Mouse (Mus musculus) megakaryocyte, adult 5-6 weeks (primary cell): ENCODE measurements around the gene Ms4a8a. TPM values are rescaled to one million over a fixed set of nuclear protein-coding genes. Genes with fewer than 3 reads are reported as not detected.

Source experiments
- ATAC-seq: 2 replicates; pipeline ENCODE4 v1.8.0; 2016; ENCODE audit warnings: mild to moderate bottlenecking, inconsistent platforms; ENCODE audit not compliant: poor library complexity, severe bottlenecking
- total RNA-seq, 2 experiments: library from RNA; stranded (forward) in 1 of 2; stranded (reverse) in 1 of 2; fragments of 153-499, 151-499 nt in 1 of 2; fragments of 221-1000, 200-1000 nt in 1 of 2; gene quantifications; 2 replicates each; pipeline versions ENCODE4 v1.2.3 to v1.2.4; 2015 to 2017

The Ms4a8a gene
- total RNA-seq (2015): 81.1 and 96.0 TPM in 2 replicates
- 52.4 and 55.6 TPM in 2 replicates for total RNA-seq (2017)

DNA sequence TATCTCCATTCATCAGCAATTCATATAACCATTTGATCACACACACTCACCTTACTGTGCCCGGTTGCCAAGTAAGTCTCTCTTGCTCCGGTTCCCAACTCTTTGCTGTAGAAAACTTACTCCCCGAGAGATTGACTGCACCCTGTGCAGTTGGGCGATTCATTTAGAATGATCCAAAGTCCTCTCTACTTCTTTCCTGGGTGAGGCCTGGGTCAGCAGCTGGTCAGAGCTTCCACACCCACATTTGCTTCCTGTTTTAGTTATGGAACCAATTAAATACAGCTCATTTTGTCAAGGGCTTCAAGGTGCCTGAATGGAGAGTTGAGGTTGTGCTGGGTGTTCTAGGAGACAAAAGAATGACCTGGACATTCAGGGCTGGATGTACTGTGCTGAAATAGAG is at the start of gene Ms4a8a:
TSS of gene Ms4a8a (minus strand) at position 169 of the 400 bp plus-strand sequence.
- peak; percentile 49; the same call in 1 of the 2 replicates for ATAC-seq

DNA sequence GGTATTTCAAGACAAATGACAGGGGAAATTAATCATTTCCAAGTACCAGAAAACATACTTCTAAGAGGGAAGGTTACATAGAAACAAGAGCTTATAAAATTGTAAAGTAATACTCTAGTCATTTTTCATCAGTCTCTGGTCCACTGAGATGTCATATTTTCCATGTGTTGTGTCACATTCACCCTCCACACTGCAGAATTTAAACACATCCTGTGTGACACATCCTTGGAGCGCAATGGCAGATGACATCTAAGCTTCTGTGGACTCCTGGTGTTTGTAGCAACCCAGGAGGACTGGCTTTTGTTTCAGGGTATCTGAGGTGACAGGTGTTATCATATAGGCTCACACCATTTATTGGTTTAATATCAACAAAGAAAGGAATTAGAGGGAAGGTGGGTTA is 48.8 kb upstream of the Ms4a8a start:
- ATAC-seq: 0 out of 2 replicates have a peak, but pooled peaks have one; percentile 40

DNA sequence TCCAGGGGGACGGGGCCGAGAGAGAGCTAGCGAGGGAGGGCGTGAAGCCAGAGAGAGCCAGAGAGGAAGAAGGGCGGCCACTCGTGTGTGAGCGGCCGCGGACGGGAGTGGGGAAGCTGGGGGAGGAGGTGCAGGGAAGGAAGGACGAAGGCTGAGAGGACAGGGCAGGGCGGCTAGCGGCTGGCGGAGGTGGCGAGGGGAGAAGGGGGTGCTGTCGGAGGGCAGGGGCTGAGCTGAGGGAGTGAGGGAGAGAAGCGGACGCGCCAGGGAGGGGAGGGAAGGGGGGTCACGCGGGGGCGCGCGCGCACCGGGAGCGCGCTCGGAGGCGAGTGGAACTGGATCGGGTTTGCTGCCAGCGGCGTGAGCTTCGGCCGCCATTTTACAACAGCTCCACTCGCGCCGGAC is 40.1 kb upstream of the Ms4a8a start:
- peak; percentile 92 for ATAC-seq

DNA sequence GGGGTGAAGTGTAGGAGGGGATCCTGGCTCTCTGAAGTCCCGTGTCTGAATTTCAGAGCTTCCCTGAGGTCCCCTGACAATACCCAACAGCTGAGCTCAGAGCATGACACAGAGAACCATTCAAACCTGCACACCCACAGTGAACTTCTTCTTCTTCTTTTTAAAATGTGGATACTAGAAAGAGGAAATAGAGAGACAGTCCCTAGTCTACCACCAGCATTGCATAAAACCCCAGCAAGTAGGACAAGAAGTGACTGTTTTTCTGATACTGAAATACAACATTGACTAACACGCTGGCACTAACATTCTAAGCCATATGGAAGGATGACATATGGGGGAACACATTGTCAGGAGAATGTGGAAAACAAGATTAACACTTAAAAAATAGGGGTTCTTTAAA is 38.4 kb upstream of the Ms4a8a start:
- ATAC-seq: peak; percentile 72

DNA sequence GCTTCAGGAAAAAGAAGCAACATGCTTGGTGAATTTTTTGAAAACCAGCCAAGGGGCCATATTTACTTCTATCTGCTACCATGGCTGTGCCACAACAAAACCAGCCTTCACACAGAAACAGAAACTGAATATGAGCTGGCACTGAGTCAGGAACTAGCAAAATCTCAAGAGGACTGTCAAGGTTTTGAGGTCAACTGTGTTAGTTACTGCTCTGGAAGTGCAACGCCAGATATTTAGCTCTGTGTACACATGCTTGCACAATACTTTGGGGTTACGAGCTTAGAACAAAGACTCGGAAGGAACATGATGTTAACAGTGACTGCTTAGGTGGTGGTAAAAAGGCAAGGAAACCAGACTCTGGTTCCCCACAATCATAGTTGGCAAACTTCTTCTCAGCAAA is 26.8 kb upstream of the Ms4a8a start:
- ATAC-seq: peak; percentile 93

DNA sequence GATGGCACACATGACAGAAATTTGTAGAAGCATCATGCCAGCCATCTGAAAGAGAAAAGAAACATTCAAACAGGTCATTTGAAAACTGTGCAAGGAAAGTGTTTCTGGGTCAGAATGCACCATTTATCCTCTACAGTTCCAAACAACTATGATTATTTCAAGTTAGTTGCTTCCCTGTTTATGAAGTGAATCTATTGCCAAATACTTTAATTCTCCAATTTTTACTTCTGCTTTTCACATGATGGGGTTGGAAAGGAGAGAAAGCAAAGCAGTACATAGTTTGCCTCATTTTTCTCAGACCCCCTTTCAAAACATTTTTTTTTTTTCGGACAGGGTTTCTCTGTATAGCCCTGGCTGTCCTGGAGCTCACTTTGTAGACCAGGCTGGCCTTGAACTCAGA is 21.0 kb upstream of the Ms4a8a start:
- peak; percentile 66 for ATAC-seq

DNA sequence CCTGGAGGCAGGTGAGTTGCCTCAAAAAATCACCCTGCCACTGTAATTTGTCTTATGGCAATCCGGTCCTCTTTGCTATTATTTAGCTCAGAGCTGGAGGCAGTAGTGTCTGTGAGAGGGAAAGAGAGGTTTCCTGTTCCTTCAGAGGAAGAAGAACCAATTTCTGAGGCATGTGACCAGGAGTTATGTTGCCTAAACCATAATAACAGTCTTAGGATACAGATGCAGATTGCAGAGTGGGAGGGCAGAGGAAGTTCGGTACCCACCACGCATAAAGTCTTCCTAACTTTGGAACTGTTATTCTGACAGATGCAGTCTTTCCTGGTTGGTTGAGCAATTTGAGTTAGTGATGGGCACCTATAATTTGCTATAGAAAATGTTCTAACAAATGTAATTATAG is 17.5 kb upstream of the Ms4a8a start:
- no peak for ATAC-seq

DNA sequence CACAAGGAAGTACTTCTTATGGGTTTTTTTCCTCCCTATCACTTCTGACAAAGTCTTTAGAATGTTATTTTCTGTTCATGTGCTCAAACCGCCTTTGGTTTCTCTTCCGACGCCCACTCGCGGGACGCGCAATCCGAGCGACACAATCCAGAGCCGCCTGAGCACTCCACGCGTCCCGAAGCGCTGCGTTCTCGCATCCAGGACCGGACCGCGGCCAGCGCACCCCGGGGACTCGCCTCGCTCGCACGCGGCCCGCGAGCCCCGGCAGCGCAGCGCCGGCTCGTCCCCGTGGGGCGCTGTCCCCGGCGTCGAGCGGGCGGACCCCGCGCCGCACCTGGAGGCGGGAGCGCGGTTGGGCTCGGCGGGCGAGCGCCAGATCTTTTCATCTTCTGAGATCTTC is 11.2 kb upstream of the Ms4a8a start:
- peak; percentile 82 for ATAC-seq

DNA sequence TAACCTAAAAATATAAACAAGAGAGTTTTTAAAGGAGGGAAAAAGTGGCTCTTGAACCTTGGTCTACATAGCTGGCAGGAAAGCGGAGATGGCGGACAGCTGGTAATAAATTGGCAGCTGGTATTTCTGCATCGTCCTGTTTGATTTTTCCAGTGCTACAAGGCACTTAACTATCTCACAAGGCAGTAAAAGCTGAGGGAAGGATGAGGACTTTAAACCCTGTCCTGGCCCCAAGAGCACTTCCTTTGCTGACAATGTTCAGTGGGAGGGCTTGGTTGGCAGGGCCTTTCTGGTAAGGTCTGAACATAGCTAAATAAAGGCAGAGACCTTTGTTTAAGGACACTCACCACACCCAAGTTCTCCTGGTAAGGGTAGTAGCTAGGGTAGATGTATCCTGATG is 10.5 kb downstream of the Ms4a8a start:
- no peak for ATAC-seq

DNA sequence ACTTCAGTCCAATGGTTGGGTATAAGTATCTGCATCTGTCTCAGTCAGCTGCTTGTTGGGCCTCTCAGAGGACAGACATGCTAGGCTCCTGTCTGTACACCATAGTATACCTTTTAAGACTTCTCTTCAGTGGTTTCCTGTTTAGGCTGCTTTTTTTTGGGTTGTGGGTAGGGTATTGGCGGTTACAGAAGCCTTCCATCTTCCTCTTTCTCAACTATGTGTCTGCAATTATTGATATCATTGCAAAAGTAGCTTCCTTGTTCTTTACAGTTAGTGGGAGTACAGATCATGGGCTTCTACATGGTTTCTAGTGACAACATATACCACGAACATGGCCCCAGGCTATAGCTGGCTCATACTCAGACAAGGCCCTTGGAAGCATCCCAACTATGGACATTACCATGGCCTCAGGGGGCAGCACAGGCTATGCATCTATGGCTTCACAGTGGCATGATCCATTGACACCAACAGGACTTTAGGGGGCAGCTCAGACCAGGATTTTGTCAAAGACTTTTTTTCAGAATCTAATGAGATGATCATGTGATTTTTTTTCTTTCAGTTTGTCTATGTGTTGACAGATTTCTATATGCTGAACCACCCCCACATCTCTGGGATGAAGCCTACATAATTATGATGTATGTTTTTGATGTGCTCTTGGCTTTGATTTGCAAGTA is 15.6 kb downstream of the Ms4a8a start:
- ATAC-seq: peak; percentile 96

DNA sequence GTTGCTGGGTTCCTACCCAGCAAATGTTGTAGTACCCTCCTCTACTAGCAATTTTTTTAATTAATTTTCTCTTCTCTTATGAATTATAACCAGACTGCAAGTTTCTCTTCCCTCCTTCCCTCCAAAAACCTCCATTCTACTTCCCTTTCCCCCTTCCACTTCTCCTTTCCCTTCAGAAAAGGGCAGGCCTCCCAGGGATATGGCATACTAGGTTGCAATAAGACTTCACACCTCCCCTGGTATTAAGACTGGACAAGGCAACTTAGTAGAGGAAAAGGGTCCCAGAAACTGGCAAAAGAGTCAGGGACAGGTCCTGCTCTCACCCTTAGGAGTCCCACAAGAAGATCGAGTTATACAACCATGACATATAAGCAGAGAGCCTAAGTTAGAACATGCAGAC is 20.0 kb downstream of the Ms4a8a start:
- ATAC-seq: peak; percentile 42; the same call in 1 of the 2 replicates

DNA sequence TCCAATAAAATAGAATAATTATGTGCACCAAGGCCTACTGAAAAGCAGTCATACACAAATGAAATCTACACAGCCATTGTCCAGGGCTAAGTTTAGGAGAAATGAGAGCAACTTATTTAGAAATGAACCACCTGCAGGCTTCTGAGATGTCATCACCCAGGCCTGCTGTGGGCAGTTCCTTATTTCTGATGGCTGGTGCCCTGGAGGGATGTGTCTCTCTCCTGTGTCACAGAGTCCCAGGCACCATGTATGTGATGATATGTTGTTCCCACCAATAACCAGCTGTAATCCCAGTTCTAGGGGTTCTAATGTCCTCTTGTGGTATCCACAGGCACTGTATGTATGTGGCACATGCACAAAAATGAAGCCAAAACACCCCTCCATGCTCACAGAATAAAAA is 20.9 kb downstream of the Ms4a8a start:
- ATAC-seq: peak; percentile 92

DNA sequence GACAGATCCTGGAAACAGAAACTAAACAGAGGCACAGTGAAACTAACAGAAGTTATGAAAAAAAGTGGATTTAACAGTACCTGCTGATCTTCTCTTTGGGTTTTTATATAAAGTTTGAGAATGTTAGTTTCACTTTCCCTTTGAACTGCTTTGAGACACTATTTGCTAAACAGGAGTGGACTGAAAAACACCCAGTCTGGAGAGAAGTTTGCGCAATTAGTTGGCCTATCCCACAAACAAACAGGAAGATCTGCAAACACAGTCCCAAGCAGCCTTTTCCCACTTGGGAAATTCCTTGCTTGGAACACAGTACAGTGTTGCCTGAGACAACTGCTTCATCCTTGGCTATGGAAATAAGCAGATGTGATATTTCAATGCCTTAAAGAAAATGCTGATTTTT is 25.2 kb downstream of the Ms4a8a start:
- 0 out of 2 replicates have a peak, but pooled peaks have one; percentile 18 for ATAC-seq

DNA sequence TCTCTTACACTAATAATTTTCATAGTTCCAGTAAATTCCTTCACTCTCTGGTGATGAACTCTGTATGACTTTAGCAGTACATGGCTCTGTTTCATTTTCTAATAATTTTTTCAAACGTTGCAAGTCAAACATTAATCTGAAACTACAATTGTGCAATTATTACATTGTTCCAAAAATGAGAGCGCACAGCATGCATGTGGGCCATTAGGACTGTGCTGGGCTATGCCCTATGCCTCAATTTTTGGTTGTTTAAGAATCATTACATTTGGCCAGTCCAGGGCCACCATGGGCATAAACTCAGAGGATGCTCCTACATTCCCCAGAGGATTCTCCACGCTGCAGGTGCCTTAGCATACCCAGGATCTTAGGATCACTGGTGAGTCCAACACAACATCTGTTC is 27.6 kb downstream of the Ms4a8a start:
- no peak for ATAC-seq

DNA sequence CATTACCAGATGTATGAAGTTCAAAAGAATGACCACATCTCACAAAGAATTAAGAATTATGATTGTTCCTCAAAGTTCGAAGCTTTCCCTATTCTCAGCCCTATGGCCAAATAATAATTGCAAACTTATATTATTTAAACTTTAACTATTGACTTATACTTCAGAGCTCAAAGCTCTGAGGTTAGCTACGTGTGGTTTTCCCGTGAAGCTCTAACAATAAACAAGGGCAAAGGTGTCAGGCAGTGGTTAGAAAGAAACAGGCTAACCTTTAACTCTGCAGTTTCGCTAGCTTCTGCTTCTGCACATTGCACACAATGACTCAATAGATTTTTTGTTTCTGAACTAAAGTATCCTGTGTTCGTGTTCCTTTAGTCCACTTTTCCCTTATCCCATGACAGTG is 28.0 kb downstream of the Ms4a8a start:
- ATAC-seq: peak; percentile 38

DNA sequence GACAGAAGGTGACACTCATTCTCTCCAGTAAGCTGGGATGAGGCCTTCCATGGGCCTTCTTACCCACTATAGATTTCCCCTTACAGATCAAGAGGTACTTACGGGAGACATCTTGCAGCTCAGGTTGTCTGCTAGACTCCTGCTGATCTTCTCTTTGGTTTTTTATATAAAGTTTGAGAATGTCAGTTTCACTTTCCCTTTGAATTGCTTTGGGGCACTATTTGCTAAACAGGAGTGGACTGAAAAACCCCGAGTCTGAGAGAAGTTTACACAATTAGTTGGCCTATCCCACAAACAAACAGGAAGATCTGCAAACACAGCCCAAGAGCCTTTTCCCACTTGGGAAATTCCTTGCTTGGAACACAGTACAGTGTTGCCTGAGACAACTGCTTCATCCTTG is 30.6 kb downstream of the Ms4a8a start:
- no peak for ATAC-seq

DNA sequence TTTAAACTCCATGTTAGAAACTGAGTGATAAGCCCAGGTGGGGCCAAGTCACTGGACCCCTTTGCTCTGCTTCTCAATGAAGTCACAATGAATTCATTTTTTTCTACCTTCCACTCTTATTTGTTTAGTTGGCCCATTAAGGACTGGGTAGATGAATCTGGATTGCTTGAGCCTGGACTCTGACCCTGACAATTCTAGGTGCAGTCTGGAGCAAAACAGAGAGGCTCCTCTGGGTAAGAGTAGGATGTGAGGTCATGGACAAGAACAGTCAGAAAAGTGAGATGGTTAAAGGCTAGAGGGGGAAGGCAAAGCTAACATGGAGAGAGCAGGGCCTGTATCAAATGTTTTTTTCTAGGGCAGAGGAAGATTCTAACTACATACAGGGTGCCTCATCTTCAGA is 31.5 kb downstream of the Ms4a8a start:
- ATAC-seq: no peak

DNA sequence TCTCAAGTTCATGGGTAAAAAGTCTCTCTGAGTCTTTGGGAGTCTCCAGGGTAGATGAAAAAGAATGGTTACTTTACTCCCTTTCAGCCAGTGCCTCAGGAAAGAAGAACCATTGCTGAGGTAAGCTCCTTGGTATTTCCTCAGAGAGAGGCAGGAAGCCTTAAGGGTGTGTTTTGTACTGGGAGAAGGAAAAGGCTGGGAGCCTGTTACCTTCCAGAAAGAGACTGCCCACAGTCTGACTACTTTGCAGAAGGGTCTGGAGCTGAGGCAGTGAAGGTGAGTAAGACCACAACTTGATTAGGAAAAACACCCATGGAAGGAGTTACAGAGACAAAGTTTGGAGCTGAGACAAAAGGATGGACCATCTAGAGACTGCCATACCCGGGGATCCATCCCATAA is 32.4 kb downstream of the Ms4a8a start:
- ATAC-seq: no peak

DNA sequence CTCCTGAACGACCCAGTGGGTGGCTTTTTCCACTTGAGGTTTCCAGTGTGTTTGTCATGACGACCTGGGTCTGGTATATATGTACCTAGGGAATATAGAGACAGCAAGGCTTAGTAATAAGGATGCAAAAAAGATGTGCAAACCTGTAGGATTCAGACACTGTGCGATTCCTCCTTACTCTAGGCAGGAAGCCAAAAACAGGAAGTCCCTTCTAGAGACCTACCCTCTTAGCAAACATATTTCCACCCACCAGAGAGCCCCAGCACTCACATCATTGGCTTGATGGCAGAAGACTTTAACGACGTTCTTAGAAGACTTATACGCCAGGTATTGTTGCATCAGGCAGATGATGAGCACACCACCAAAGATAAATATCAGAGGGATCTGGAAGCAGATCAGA is 32.9 kb downstream of the Ms4a8a start:
- ATAC-seq: peak; percentile 69

DNA sequence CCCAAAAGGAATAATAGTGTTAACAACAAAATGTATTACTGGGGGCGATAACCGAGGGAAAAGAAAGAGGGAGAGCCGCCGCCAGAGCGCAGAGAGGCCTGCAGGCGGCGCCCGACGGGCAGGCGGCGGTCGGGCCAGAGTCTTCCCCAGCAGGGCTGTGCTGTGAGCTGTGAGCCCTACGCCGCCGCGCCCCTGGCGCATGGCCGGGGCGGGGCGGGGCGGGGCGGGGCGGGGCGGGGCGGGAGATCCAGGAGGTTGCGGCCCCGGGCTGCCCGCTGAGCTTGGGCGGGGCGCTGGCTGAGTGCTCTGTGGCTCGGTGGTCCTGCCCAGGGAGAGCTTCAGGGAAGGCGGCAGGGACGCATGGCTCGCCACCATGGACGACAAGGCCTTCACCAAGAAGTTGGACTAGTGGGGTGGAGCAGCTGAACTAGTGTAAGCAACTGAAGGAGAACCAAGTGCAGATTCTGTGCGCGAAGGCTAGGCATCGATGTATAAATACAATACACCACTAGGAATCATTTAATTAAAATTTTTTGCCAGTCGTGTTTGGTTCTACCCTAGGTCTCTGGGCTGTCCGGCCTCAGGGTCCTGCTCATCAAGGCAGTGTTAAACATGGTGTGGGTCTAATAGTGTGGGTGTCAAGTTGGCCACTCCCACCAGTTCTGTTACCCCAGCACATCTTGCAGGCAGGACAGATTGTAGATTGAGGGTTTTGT is 35.7 kb downstream of the Ms4a8a start:
- ATAC-seq: peak; percentile 93

DNA sequence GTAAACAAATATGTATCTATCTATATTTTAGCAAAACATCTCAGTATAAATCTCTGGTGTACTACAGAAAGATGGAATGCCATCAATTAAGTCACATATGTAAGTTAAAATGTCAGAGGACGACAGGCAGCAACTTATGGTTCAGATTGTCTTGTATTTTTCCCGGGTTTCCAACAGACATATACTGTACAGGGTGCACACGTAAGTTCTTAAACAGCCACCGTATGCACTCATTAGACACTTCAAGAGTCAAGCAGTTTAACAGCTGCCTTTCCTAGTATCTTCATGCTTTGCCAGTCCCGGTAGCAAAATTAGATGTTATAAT is 36.3 kb downstream of the Ms4a8a start:
- no peak for ATAC-seq

DNA sequence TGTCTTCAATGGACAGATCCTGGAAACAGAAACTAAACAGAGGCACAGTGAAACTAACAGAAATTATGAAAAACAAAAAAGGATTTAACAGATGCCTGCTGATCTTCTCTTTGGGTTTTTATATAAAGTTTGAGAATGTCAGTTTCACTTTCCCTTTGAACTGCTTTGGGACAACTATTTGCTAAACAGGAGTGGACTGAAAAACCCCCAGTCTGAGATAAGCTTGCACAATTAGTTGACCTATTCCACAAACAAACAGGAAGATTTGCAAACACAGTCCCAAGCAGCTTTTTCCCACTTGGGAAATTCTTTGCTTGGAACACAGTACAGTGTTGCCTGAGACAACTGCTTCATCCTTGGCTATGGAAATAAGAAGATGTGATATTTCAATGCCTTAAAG is 43.3 kb downstream of the Ms4a8a start:
- ATAC-seq: no peak

DNA sequence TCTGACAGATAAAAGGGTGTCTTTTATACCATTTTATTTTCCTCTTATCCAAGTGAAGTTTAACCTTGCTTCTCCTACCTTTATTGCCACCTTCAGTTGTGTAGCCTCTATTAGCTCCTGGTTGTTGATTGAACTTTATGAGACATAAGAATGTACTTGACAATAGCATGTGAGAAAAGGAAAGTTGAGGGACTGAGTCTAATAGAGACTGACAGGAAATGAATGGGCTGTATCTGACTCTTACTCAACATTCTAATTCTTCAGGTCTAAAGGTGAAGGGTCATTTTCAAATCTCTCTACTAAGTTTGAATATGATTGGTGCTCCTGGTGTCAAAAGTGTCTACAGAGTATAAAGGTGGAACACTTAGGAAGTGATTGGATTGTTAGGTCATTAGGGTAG is 58.5 kb downstream of the Ms4a8a start:
- ATAC-seq: no peak
